Mouse (Mus musculus): ENCODE measurements around the gene Olfr640.

GRCm38 (mm10) chr7:104052566-104052965 is 27.2 kb upstream of the Olfr640 start, which contains the start of gene Olfr642:
- no peak for TF ChIP-seq POLR2A (IDR thresholded peaks at IDR 0.05; ENCODE audit: low read depth, low read length)
- TF ChIP-seq CTCF (IDR thresholded peaks at IDR 0.05; ENCODE audit: extremely low read depth, insufficient read length, insufficient replicate concordance, low read depth, low read length): no peak
